Mouse (Mus musculus) left cerebral cortex, postnatal 25 days (tissue): ENCODE measurements around the gene Calm2. TPM values are rescaled to one million over a fixed set of nuclear protein-coding genes. Genes with fewer than 3 reads are reported as not detected.

Experiments
- DNase-seq, 2 experiments: peaks; one replicate each; pipeline ENCODE4 v3.0.0; 2022; ENCODE audit warnings: low spot score in 2 of 2, mixed read lengths in 1 of 2
- intact Hi-C: fragments of 180-260 bp; cut with DNase I; formaldehyde crosslinking; loops from one replicate; pipeline ENCODE4 v1.15.1; 2025
- total RNA-seq, 2 experiments: library from RNA; stranded (reverse); gene quantifications; 2 replicates each; pipeline ENCODE4 v1.2.3; 2021

Gene Calm2
- 1,000 to 10,000 TPM; 2,216 to 2,449 TPM for total RNA-seq

DNA sequence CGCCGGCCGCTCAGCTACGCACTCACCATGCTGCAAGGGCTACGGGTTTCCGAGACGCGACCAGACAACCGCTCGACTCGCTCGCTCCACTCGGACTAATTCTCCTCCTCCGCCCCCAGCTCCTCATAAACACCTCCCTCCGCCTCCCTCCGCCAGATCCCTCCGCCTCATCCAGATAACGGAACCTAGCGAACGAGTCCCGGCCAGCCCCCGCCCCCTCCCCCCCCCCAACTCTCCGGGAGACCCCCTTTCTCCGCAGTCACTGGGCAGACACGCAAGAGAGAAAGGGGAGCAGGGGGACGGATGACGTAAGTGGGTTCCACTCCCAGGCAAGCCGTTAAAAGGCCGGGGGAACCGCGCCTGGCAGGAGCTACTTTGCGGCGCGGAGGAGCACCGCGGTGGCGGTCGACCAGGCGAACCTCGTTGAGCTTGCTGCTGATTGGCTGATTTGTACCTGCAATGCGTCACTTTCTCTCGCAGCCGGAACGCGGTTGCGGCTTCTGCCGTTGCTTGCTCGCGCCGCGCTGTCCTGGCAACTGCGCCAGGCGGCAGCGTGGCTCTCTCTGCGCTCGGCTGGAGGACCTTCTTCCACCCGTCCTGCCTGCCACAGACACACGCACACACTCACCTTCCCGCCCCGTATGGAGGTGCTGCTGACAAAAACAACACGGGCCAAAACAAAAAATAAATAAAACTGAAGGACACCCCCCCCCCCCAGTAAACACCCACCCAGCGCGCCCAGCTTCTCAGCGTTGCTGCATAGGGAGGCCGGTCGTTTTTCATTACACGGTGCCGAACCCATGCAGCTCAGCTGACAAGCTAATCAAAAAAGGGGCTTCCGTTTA, at the start of gene Calm2:
Gene Calm2, minus strand, starts transcription at position 169 of the 845 bp plus-strand sequence.
- intact Hi-C loops, result loop anchor here (1.0 to 5.0 kb wide), 8 partner anchors 28 to 130 kb away; no protein-coding TSS in a partner anchor
- peak; percentile 98 to 99 for DNase-seq

DNA sequence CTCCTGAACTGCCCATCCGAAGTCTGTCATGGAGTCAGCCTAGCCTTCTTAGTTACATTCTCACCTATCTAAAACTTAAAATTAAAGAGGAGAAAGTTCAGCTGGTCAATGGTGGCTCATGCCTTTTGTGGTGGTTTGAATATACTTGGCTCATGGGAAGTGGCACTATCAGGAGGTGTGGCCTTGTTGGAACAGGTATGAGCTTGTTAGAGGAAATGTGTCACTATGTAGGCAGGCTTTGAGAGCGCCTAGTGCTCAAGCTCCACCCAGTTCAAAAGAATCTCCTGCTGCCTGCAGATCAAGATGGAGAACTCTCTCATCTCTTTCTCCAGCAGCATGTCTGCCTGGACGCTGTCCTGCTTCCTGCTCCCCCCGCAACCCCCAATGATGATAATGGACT, 48.8 kb upstream of the Calm2 start:
- DNase-seq, result no peak
- intact Hi-C loops, result no loop called here

DNA sequence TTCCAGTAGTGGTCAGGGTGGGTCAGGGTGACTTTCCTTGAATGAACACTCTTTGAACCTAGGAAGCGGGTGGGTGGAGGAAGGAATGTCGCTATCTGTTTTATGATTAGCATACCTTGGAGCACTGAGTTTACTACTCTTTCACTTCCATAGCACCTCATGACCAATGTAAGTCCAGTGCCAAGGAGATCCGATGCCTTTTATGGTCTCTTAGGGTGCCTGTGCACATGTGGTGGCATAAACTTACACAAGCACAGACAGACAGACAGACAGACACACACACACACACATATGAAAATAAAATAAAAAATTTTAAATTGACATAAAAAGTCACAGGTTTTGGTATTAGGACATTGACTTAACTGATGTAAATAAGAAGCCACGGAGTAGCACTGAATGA, 47.6 kb upstream of the Calm2 start:
- intact Hi-C loops, result no loop called here
- no peak for DNase-seq

GRCm38 (mm10) chr17:87492286-87492685, 45.6 kb upstream of the Calm2 start:
- intact Hi-C loops, result no loop called here
- peak in 1 of 2 experiments; percentile 90 for DNase-seq

DNA sequence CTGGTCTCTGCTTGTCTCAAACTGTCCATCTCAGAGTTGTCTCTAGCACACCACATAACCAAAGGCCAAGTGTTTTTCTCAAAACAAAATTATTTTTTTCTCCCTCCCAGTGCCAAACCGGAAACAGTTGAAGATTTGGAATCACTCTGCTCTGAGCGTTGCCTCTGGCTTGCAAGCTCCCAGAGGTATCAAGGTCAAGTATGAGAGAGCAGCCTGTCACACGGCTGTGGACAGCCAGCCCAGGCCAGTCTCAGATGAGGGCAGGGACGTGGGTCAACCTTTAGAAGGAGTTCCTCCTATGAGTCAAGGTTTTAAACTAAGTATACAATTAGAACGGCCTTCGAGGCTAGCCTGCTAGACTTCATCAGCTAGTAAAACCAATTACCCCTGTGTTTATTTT, 43.6 kb upstream of the Calm2 start:
- no peak for DNase-seq
- intact Hi-C loops, result no loop called here

GRCm38 (mm10) chr17:87485751-87486150, 39.0 kb upstream of the Calm2 start:
- DNase-seq, result no peak

DNA sequence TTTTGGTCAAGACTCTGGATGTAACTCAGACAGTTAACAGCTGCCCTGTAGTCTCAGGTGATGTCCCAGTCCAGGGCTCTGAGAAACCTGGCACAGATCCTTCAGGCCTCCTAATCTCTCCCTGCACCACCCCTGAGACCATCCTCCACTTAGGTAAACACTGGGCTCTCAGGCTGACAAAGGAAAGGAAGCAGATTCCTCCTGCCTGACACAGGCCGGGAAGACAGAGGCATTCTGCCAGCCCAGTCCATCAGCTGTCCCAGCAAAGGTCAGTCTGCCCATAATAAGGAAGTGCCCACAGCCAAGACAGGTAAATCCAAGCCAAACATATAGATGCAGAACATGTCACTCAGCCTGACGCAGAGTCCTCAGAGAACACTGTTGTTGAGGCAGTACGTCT, 36.1 kb upstream of the Calm2 start:
- DNase-seq, result no peak
- intact Hi-C loops, result no loop called here

More at GRCm38 (mm10) chr17:87485751-87486150, 39.0 kb upstream of the Calm2 start:
- intact Hi-C loops, result no loop called here

DNA sequence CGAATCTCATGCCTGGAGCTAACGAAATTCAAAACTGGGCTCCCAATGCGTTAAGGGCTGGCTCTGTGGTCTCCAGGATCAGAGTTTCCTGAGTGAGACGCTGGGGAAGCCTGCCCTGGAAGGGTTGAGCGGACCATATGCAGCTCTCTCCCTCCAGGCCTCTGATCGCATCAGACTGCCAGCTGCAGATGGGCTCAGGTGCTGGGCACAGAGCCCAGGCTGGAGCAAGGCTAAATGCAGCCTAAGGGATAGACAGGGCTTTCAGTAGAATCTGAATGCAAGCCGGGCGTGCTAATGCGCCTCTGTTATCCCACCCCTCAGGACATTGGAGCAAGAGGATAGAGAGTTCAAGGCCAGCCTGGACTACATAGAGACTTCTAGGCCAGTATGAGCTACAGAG, 31.8 kb upstream of the Calm2 start:
- intact Hi-C loops, result no loop called here
- no peak for DNase-seq

DNA sequence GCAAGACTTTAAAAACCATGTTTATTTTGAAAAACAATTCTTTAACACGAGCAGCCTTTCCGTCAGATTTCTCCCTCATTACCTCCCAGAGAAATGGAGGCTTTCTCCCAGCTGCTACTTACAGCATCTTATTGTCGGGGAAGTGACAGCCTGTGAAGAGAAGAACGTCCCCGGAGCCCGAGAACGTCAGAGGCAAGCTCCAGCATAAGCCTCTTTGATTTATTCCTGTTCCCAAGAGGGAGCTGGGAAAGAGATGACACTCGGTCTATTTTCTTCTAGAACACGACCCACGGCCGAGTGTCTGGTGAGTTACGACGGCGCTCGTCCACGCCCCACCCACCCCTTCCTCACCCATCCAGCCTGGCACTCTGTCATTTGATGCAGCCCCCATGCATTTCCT, 30.9 kb upstream of the Calm2 start:
- peak in 1 of 2 experiments; percentile 70 for DNase-seq
- intact Hi-C loops, result no loop called here

GRCm38 (mm10) chr17:87475356-87475755, 28.6 kb upstream of the Calm2 start:
- peak; percentile 27 to 68 for DNase-seq
- intact Hi-C loops, result loop anchor here (2.0 kb wide), 3 partner anchors 15 to 47 kb away; partner anchors contain the start of gene Calm2

GRCm38 (mm10) chr17:87474501-87474795, 27.7 kb upstream of the Calm2 start:
- intact Hi-C loops, result loop anchor here (2.0 kb wide), 3 partner anchors 14 to 48 kb away; partner anchors contain the start of gene Calm2
- no peak for DNase-seq

DNA sequence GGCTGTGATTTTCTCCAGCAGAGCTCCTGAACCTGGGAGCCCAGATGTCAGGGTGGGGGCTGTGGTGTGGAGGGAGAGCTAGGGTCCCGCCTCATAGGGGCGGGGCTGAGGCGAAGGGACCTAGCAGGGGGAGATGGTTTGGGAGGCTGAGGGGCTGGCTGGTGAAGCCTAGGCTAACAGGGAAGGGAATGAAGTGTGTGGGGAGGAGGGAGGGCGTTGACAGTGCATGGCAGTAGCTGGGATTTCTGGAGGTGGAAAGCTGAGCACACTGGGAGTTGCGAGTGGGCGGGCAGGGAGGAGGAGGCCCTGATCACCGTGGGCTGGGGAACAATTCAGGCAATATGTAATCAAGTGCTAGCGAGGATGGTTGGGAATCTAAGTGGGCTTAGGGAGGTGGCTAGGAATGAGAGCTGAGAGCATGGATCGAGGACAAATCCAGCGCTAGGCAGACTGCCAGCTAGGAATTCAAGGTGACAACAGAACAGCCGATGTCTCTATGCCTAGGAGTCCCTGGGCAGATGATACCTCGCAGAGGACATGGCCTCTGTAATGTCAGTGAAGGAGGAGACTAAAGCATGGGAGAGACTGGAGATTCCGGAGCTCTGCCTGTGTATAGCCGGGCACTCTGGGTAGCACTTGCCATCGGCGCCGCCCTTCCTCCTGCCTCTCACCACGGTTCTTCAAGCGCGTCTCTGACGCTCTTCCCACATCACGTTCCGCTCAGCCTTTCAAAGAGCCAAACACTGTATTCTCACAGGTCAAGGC, 27.2 kb upstream of the Calm2 start:
- intact Hi-C loops, result loop anchor here (2.0 kb wide), 3 partner anchors 13 to 49 kb away; partner anchors contain the start of gene Calm2

DNA sequence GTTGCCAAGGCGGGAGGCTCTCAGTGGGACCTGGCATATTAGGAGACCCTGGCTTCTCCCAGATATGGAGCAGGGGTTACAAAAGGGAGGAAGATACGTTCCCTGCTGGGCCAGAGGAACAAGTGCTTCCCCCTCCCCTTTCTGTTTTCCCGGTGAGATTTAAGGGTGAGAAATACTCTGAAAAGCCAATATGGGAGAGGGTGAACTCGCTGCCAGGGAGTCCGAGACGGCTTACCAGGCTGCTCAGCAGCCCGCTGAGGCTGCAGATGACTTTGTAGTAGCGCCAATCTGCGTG, 26.7 kb upstream of the Calm2 start:
- peak; percentile 57 to 77 for DNase-seq
- intact Hi-C loops, result no loop called here

More for the DNA sequence above, 27.2 kb upstream of the Calm2 start:
- peak; percentile 60 to 77 for DNase-seq

- no peak for DNase-seq
- intact Hi-C loops, result no loop called here
Observed at GRCm38 (mm10) chr17:87472879-87473278, 26.1 kb upstream of the Calm2 start.

- intact Hi-C loops, result no loop called here
- no peak for DNase-seq
Observed at GRCm38 (mm10) chr17:87471661-87472060, 24.9 kb upstream of the Calm2 start.

DNA sequence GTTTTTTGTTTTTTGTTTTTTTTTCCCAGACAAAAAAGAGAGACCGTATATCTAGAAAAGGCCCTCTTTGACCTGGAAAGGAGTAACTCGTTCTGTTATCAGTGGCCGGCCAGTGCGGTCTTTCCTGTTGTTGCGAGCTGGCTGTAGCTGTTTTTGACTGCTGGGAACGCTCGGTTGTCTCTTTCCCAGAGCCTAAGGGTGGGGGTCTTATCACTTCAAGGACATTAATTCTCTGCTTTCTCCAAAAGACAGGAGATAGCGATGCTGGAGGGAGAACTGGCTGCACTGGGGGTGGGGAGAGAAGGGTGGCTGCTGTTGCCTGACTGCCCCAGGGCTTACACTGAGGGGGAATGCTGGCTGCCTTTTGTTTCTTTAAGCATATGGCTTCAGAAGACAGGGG, 24.1 kb upstream of the Calm2 start:
- no peak for DNase-seq
- intact Hi-C loops, result no loop called here

DNA sequence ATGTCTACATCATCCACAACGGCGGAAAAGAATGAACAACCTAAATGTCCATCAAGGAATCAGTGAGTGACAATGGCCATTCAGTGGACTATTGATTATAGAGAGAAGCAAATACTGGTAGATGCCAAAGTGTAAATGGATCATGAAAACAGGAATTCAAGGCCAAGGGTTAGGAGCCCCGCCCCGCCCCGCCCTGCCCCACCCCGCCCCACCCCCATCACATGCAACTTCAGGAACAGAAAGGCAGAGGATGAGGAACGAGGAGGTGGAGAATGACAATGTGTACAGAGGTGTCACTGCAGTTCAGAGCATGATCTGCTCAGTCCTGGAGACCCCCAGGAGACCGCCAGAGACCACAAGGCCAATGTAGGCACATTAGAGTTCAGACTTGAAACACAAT, 23.5 kb upstream of the Calm2 start:
- no peak for DNase-seq
- intact Hi-C loops, result no loop called here

DNA sequence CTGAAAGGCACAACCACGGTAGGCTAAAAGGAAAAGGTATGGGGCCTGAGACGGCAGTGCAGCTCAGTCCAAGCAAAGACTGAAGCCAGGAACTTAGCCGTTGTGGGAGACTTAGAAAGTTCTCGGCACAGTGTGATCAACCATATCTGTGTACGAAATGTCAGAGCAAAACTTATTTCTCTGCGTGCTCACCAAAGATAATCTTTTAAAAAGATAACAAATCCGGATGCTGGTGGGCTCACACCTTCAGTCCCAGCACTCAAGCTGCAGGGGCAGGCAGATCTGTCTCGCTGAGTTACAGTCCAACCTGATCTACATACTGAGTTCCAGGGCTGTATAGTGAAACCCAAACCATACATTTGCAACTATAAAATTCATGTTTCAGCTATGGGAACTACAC, 22.7 kb upstream of the Calm2 start:
- no peak for DNase-seq
- intact Hi-C loops, result no loop called here

DNA sequence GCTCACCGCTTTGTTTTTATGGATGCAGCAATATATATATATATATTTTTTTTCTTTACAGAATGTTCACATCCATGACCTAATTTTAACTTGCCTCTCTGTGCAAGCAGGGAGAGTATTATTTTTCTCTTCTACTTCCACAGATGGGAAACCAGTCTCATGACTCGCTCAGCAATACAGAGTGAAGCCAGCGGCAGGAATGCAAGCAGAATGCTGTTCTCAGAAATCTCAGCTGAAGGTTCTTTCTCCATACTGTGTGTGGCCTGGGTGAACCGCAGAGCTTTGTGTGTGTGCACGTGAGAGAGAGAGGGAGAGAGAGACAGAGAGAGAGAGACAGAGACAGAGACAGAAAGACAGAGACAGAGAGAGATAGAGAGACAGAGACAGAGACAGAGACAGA, 21.9 kb upstream of the Calm2 start:
- DNase-seq, result peak in 1 of 2 experiments; percentile 53
- intact Hi-C loops, result no loop called here

- intact Hi-C loops, result loop anchor here (1.0 to 2.0 kb wide), 2 partner anchors 13 to 41 kb away; no protein-coding TSS in a partner anchor
- DNase-seq, result peak in 1 of 2 experiments; percentile 52
Observed at GRCm38 (mm10) chr17:87461499-87461896, 14.8 kb upstream of the Calm2 start.
